Mouse (Mus musculus) cerebellum, postnatal 10 days (tissue): Measurements from ENCODE around the gene 9230112D13Rik.
A peak's percentile ranks its signal among the peaks of the same experiment; 100 is the strongest.

ENCODE experiments used
- DNase-seq, 2 experiments: peaks; one replicate each; pipeline ENCODE4 v3.0.0; 2021; ENCODE audit warnings: mixed read lengths in 2 of 2

9230112D13Rik gene

GRCm38 (mm10) chr14:34540685-34541162 is 18.1 kb upstream of the 9230112D13Rik start:
- DNase-seq = no peak

GRCm38 (mm10) chr14:34535883-34536282 is 13.3 kb upstream of the 9230112D13Rik start:
- DNase-seq = no peak

GRCm38 (mm10) chr14:34533537-34533936 is 10.9 kb upstream of the 9230112D13Rik start:
- DNase-seq = peak; percentile 17 to 18

- DNase-seq = no peak
Observed at GRCm38 (mm10) chr14:34532536-34532935, 9.9 kb upstream of the 9230112D13Rik start.

GRCm38 (mm10) chr14:34528804-34529203 is 6.2 kb upstream of the 9230112D13Rik start:
- no peak for DNase-seq

GRCm38 (mm10) chr14:34517959-34518544 is 4.5 kb downstream of the 9230112D13Rik start:
- no peak for DNase-seq

- no peak for DNase-seq
Observed at GRCm38 (mm10) chr14:34516960-34517577, 5.5 kb downstream of the 9230112D13Rik start.

- no peak for DNase-seq
Observed at GRCm38 (mm10) chr14:34515860-34516259, 6.7 kb downstream of the 9230112D13Rik start.

GRCm38 (mm10) chr14:34514120-34514519 is 8.5 kb downstream of the 9230112D13Rik start:
- DNase-seq = peak in 1 of 2 experiments; percentile 31

GRCm38 (mm10) chr14:34512602-34513001 is 10.0 kb downstream of the 9230112D13Rik start:
- DNase-seq = no peak

- no peak for DNase-seq
Observed at GRCm38 (mm10) chr14:34511901-34512300, 10.7 kb downstream of the 9230112D13Rik start.

- DNase-seq = no peak
Observed at GRCm38 (mm10) chr14:34508842-34509439, 13.7 kb downstream of the 9230112D13Rik start.

GRCm38 (mm10) chr14:34508187-34508840 is 14.3 kb downstream of the 9230112D13Rik start:
- peak in 1 of 2 experiments; percentile 18 for DNase-seq

- DNase-seq = no peak
Observed at GRCm38 (mm10) chr14:34505309-34505708, 17.3 kb downstream of the 9230112D13Rik start.

GRCm38 (mm10) chr14:34504377-34504776 is 18.2 kb downstream of the 9230112D13Rik start:
- peak; percentile 43 to 48 for DNase-seq

- peak in 1 of 2 experiments; percentile 17 for DNase-seq
Observed at GRCm38 (mm10) chr14:34503759-34504158, 18.8 kb downstream of the 9230112D13Rik start.

- no peak for DNase-seq
Observed at GRCm38 (mm10) chr14:34503325-34503647, 19.3 kb downstream of the 9230112D13Rik start, which contains the start of gene Bmpr1a. Bmpr1a (minus strand) TSS chr14:34503341.

- peak; percentile 93 to 96 for DNase-seq
Observed at GRCm38 (mm10) chr14:34502475-34503324, 19.9 kb downstream of the 9230112D13Rik start.

GRCm38 (mm10) chr14:34501804-34502474 is 20.7 kb downstream of the 9230112D13Rik start:
- DNase-seq = peak; percentile 70

GRCm38 (mm10) chr14:34501447-34501803 is 21.2 kb downstream of the 9230112D13Rik start:
- DNase-seq = peak in 1 of 2 experiments; percentile 22

- peak; percentile 16 to 20 for DNase-seq
Observed at GRCm38 (mm10) chr14:34500309-34500708, 22.3 kb downstream of the 9230112D13Rik start.

- DNase-seq = no peak
Observed at GRCm38 (mm10) chr14:34499664-34500063, 22.9 kb downstream of the 9230112D13Rik start.
